Mouse (Mus musculus): ENCODE measurements at regions not wholly inside any gene's neighbourhood (a gene's known extent, or its start where the extent isn't known, plus 50 kb on each side); places are given as distances from the start of the nearest gene placed in this dataset.

- no peak overlapping the region for H3K4me3 ChIP-seq (ENCODE audit: insufficient read depth in 1 of 2, low read depth in 1 of 2, low read length in 2 of 2, poor library complexity in 1 of 2, severe bottlenecking in 1 of 2)
- DNase-seq (ENCODE audit: low read depth, low spot score) = no peak
- H3K9me3 ChIP-seq (ENCODE audit: control insufficient read depth, insufficient read depth, low read depth, low read length) = no peaks in the 10 kb centered on the region
- H3K36me3 ChIP-seq (ENCODE audit: control insufficient read depth, insufficient read depth, low read length, poor library complexity, severe bottlenecking) = no peaks in the 10 kb centered on the region
- H3K27ac ChIP-seq (ENCODE audit: insufficient read depth, low read depth, low read length, poor library complexity, severe bottlenecking) = no peak overlapping the region
- no peak for TF ChIP-seq ZC3H11A (IDR thresholded peaks at IDR 0.05; ENCODE audit: borderline replicate concordance, low read depth, low read length)
- TF ChIP-seq ZNF384 (IDR thresholded peaks at IDR 0.05; ENCODE audit: low read depth, low read length) = no peak
- no peak for TF ChIP-seq CHD2 (IDR thresholded peaks at IDR 0.05; ENCODE audit: low read depth, low read length)
- no peak for TF ChIP-seq HCFC1 (IDR thresholded peaks at IDR 0.05; ENCODE audit: borderline replicate concordance, insufficient read depth, low read length)
- TF ChIP-seq MAFK (IDR thresholded peaks at IDR 0.05; ENCODE audit: insufficient read depth, low read depth, low read length) = no peak
- no peaks in the 10 kb centered on the region for H3K4me1 ChIP-seq (ENCODE audit: control insufficient read depth in 2 of 2, insufficient read depth in 2 of 2, low read length in 2 of 2, poor library complexity in 1 of 2)
- in situ Hi-C loops (cut with MboI; ENCODE audit: low sequenced_read_pairs in 2 of 2, unreplicated experiment in 2 of 2) = no loop called here
- H3K9ac ChIP-seq (ENCODE audit: insufficient read depth, low read depth, low read length, poor library complexity, severe bottlenecking) = no peak overlapping the region
These were observed 778.7 kb downstream of the A830018L16Rik start for GRCm38 (mm10) chr1:12192588-12192987.

- no peak overlapping the region for H3K27ac ChIP-seq (ENCODE audit: insufficient read depth, low read depth, low read length, poor library complexity, severe bottlenecking)
- no peak overlapping the region for H3K9ac ChIP-seq (ENCODE audit: insufficient read depth, low read depth, low read length, poor library complexity, severe bottlenecking)
- no peak overlapping the region for H3K4me3 ChIP-seq (ENCODE audit: insufficient read depth in 1 of 2, low read depth in 1 of 2, low read length in 2 of 2, poor library complexity in 1 of 2, severe bottlenecking in 1 of 2)
- TF ChIP-seq HCFC1 (IDR thresholded peaks at IDR 0.05; ENCODE audit: borderline replicate concordance, insufficient read depth, low read length) (no peak), ZC3H11A (IDR thresholded peaks at IDR 0.05; ENCODE audit: borderline replicate concordance, low read depth, low read length) (no peak), MAFK (IDR thresholded peaks at IDR 0.05; ENCODE audit: insufficient read depth, low read depth, low read length) (no peak), CHD2 (IDR thresholded peaks at IDR 0.05; ENCODE audit: low read depth, low read length) (no peak), ZNF384 (IDR thresholded peaks at IDR 0.05; ENCODE audit: low read depth, low read length) (no peak)
- in situ Hi-C loops (cut with MboI; ENCODE audit: low sequenced_read_pairs in 2 of 2, unreplicated experiment in 2 of 2) = no loop called here
- H3K9me3 ChIP-seq (ENCODE audit: control insufficient read depth, insufficient read depth, low read depth, low read length) = no peaks in the 10 kb centered on the region
- H3K36me3 ChIP-seq (ENCODE audit: control insufficient read depth, insufficient read depth, low read length, poor library complexity, severe bottlenecking) = no peaks in the 10 kb centered on the region
- no peak for DNase-seq (ENCODE audit: low read depth, low spot score)
- no peaks in the 10 kb centered on the region for H3K4me1 ChIP-seq (ENCODE audit: control insufficient read depth in 2 of 2, insufficient read depth in 2 of 2, low read length in 2 of 2, poor library complexity in 1 of 2)
These were observed 817.2 kb downstream of the A830018L16Rik start for GRCm38 (mm10) chr1:12231089-12231488.

DNA sequence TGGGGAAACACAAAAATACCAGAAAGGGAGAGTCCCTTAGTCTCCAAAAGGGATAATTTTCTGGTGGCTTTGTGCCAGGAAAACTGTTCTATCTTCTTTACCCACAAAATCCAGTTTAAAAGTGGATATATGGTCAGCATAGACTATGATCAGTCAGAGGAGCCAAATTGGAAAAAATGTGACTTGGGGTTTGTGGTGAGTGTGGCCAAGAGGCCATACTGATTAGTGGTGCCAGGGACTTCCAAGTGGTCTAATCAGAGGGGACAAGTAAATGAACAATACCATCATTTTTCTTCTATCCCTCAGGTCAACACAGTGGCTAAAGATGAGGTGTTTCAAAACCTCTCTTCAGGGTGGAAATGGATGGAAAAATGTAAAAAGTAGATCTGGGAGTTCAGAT is 828.2 kb downstream of the A830018L16Rik start:
- in situ Hi-C loops (cut with MboI; ENCODE audit: low sequenced_read_pairs in 2 of 2, unreplicated experiment in 2 of 2) = no loop called here
- TF ChIP-seq CHD2 (IDR thresholded peaks at IDR 0.05; ENCODE audit: low read depth, low read length) = no peak
- TF ChIP-seq ZC3H11A (IDR thresholded peaks at IDR 0.05; ENCODE audit: borderline replicate concordance, low read depth, low read length) = no peak
- no peak for TF ChIP-seq ZNF384 (IDR thresholded peaks at IDR 0.05; ENCODE audit: low read depth, low read length)
- no peak for TF ChIP-seq HCFC1 (IDR thresholded peaks at IDR 0.05; ENCODE audit: borderline replicate concordance, insufficient read depth, low read length)
- TF ChIP-seq MAFK (IDR thresholded peaks at IDR 0.05; ENCODE audit: insufficient read depth, low read depth, low read length) = no peak

GRCm38 (mm10) chr1:12282493-12282892 is 868.6 kb downstream of the A830018L16Rik start:
- in situ Hi-C loops (cut with MboI; ENCODE audit: low sequenced_read_pairs in 2 of 2, unreplicated experiment in 2 of 2) = no loop called here
- Histone ChIP-seq H3K27ac (ENCODE audit: insufficient read depth, low read depth, low read length, poor library complexity, severe bottlenecking) (no peak overlapping the region), H3K9me3 (ENCODE audit: control insufficient read depth, insufficient read depth, low read depth, low read length) (no peaks in the 10 kb centered on the region), H3K36me3 (ENCODE audit: control insufficient read depth, insufficient read depth, low read length, poor library complexity, severe bottlenecking) (no peaks in the 10 kb centered on the region), H3K9ac (ENCODE audit: insufficient read depth, low read depth, low read length, poor library complexity, severe bottlenecking) (no peak overlapping the region), H3K4me1 (ENCODE audit: control insufficient read depth in 2 of 2, insufficient read depth in 2 of 2, low read length in 2 of 2, poor library complexity in 1 of 2) (no peaks in the 10 kb centered on the region), H3K4me3 (ENCODE audit: insufficient read depth in 1 of 2, low read depth in 1 of 2, low read length in 2 of 2, poor library complexity in 1 of 2, severe bottlenecking in 1 of 2) (no peak overlapping the region)
- no peak for DNase-seq (ENCODE audit: low read depth, low spot score)
- no peak for TF ChIP-seq HCFC1 (IDR thresholded peaks at IDR 0.05; ENCODE audit: borderline replicate concordance, insufficient read depth, low read length)
- TF ChIP-seq ZC3H11A (IDR thresholded peaks at IDR 0.05; ENCODE audit: borderline replicate concordance, low read depth, low read length) = no peak
- TF ChIP-seq MAFK (IDR thresholded peaks at IDR 0.05; ENCODE audit: insufficient read depth, low read depth, low read length) = no peak
- TF ChIP-seq CHD2 (IDR thresholded peaks at IDR 0.05; ENCODE audit: low read depth, low read length) = no peak
- no peak for TF ChIP-seq ZNF384 (IDR thresholded peaks at IDR 0.05; ENCODE audit: low read depth, low read length)

More for the DNA sequence above, 828.2 kb downstream of the A830018L16Rik start:
- H3K4me1 ChIP-seq (ENCODE audit: control insufficient read depth in 2 of 2, insufficient read depth in 2 of 2, low read length in 2 of 2, poor library complexity in 1 of 2) = no peaks in the 10 kb centered on the region
- no peaks in the 10 kb centered on the region for H3K36me3 ChIP-seq (ENCODE audit: control insufficient read depth, insufficient read depth, low read length, poor library complexity, severe bottlenecking)
- H3K27ac ChIP-seq (ENCODE audit: insufficient read depth, low read depth, low read length, poor library complexity, severe bottlenecking) = no peak overlapping the region
- H3K9me3 ChIP-seq (ENCODE audit: control insufficient read depth, insufficient read depth, low read depth, low read length) = no peaks in the 10 kb centered on the region
- H3K9ac ChIP-seq (ENCODE audit: insufficient read depth, low read depth, low read length, poor library complexity, severe bottlenecking) = no peak overlapping the region
- DNase-seq (ENCODE audit: low read depth, low spot score) = no peak
- H3K4me3 ChIP-seq (ENCODE audit: insufficient read depth in 1 of 2, low read depth in 1 of 2, low read length in 2 of 2, poor library complexity in 1 of 2, severe bottlenecking in 1 of 2) = no peak overlapping the region

GRCm38 (mm10) chr1:12285551-12285950 is 871.6 kb downstream of the A830018L16Rik start:
- H3K9me3 ChIP-seq (ENCODE audit: control insufficient read depth, insufficient read depth, low read depth, low read length) = no peaks in the 10 kb centered on the region
- H3K4me1 ChIP-seq (ENCODE audit: control insufficient read depth in 2 of 2, insufficient read depth in 2 of 2, low read length in 2 of 2, poor library complexity in 1 of 2) = no peaks in the 10 kb centered on the region
- in situ Hi-C loops (cut with MboI; ENCODE audit: low sequenced_read_pairs in 2 of 2, unreplicated experiment in 2 of 2) = no loop called here
- no peak overlapping the region for H3K27ac ChIP-seq (ENCODE audit: insufficient read depth, low read depth, low read length, poor library complexity, severe bottlenecking)
- no peak overlapping the region for H3K9ac ChIP-seq (ENCODE audit: insufficient read depth, low read depth, low read length, poor library complexity, severe bottlenecking)
- H3K36me3 ChIP-seq (ENCODE audit: control insufficient read depth, insufficient read depth, low read length, poor library complexity, severe bottlenecking) = no peaks in the 10 kb centered on the region
- no peak overlapping the region for H3K4me3 ChIP-seq (ENCODE audit: insufficient read depth in 1 of 2, low read depth in 1 of 2, low read length in 2 of 2, poor library complexity in 1 of 2, severe bottlenecking in 1 of 2)
- no peak for DNase-seq (ENCODE audit: low read depth, low spot score)
- no peak for TF ChIP-seq CHD2 (IDR thresholded peaks at IDR 0.05; ENCODE audit: low read depth, low read length)
- no peak for TF ChIP-seq HCFC1 (IDR thresholded peaks at IDR 0.05; ENCODE audit: borderline replicate concordance, insufficient read depth, low read length)
- TF ChIP-seq ZC3H11A (IDR thresholded peaks at IDR 0.05; ENCODE audit: borderline replicate concordance, low read depth, low read length) = no peak
